Mouse (Mus musculus): ENCODE results near the gene Pds5b. TPM values are rescaled to one million over a fixed set of nuclear protein-coding genes. Genes with fewer than 3 reads are reported as not detected.
A peak's percentile ranks its signal among the peaks of the same experiment; 100 is the strongest.
"Not testable (repeated sequence)": the region's sequence is repeated elsewhere in the genome, so short reads cannot be mapped to it uniquely, and the experiment has no call there.

Gene Pds5b
- total RNA-seq, 2 experiments from 2014 or later = 25.9 to 35.0 TPM

GRCm38 (mm10) chr5:150702714-150703113, 29.2 kb downstream of the Pds5b start:
- peak; percentile 64 for DNase-seq

GRCm38 (mm10) chr5:150706651-150707050, 33.1 kb downstream of the Pds5b start:
- not testable (repeated sequence) for DNase-seq

GRCm38 (mm10) chr5:150707181-150707580, 33.6 kb downstream of the Pds5b start:
- DNase-seq = not testable (repeated sequence)

GRCm38 (mm10) chr5:150711503-150711902, 38.0 kb downstream of the Pds5b start:
- no peak for DNase-seq

- no peak for DNase-seq
Observed at GRCm38 (mm10) chr5:150713431-150713830, 39.9 kb downstream of the Pds5b start.

- peak; percentile 10 for DNase-seq
Observed at GRCm38 (mm10) chr5:150717775-150718174, 44.2 kb downstream of the Pds5b start.

GRCm38 (mm10) chr5:150724641-150725040, 51.1 kb downstream of the Pds5b start:
- no peak for DNase-seq

GRCm38 (mm10) chr5:150737028-150737427, 63.5 kb downstream of the Pds5b start:
- DNase-seq = not testable (repeated sequence)

- DNase-seq = no peak
Observed at GRCm38 (mm10) chr5:150739311-150739710, 65.8 kb downstream of the Pds5b start.

GRCm38 (mm10) chr5:150740597-150740996, 67.1 kb downstream of the Pds5b start:
- DNase-seq = no peak

- DNase-seq = no peak
Observed at GRCm38 (mm10) chr5:150756623-150757022, 83.1 kb downstream of the Pds5b start.

GRCm38 (mm10) chr5:150772403-150772802, 98.9 kb downstream of the Pds5b start:
- no peak for DNase-seq

GRCm38 (mm10) chr5:150773083-150773482, 99.5 kb downstream of the Pds5b start:
- no peak for DNase-seq

- DNase-seq = no peak
Observed at GRCm38 (mm10) chr5:150788261-150788660, 114.7 kb downstream of the Pds5b start.

GRCm38 (mm10) chr5:150789039-150789438, 115.5 kb downstream of the Pds5b start:
- no peak for DNase-seq

GRCm38 (mm10) chr5:150794181-150794580, 120.6 kb downstream of the Pds5b start:
- DNase-seq = no peak

GRCm38 (mm10) chr5:150800056-150800455, 126.5 kb downstream of the Pds5b start:
- DNase-seq = no peak

GRCm38 (mm10) chr5:150814111-150814990, 140.8 kb downstream of the Pds5b start:
- DNase-seq = no peak

- no peak for DNase-seq
Observed at GRCm38 (mm10) chr5:150815400-150815799, 141.9 kb downstream of the Pds5b start.

GRCm38 (mm10) chr5:150816775-150817174, 143.2 kb downstream of the Pds5b start:
- DNase-seq = no peak

- no peak for DNase-seq
Observed at GRCm38 (mm10) chr5:150818041-150818440, 144.5 kb downstream of the Pds5b start.

- no peak for DNase-seq
Observed at GRCm38 (mm10) chr5:150818886-150819285, 145.3 kb downstream of the Pds5b start.

- DNase-seq = no peak
Observed at GRCm38 (mm10) chr5:150819520-150819919, 146.0 kb downstream of the Pds5b start.

- DNase-seq = no peak
Observed at GRCm38 (mm10) chr5:150821152-150821551, 147.6 kb downstream of the Pds5b start.
